ENCODE assay signal across 17 mouse cellular contexts in the genomic region with DNA sequence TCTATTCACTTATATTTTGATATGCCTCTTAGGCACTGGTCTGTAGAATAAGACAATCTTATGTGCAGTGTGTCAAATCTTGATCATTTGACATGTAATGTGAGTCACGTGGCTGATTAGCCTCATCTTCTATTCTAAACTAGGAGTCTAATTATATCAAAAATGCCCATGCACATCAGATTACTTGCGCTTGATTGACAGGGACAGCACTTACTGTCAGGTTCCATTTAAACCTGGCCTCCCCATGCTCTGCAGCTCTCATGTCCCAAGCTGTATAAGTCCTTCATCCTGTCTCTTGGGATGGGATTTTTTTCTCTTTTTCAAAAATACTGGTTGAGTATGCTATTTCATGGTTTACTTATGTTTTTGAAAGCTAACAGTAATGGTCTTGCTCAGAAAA.
"Had no signal": no experiment of that assay in that cellular context is flagged by ENCODE, and none has a peak within 500 bp of the region (broad histone marks: within the 10 kb centered on the region; RNA-seq: fewer than 3 reads in every experiment).

No protein-coding gene starts in this region.

- H3K9ac ChIP-seq: kidney, embryonic 15.5 days; liver, embryonic 13.5 days; neural tube, embryonic 12.5 days; neural tube, embryonic 15.5 days had no signal

- H3K9me3 ChIP-seq: kidney, embryonic 15.5 days; liver, embryonic 13.5 days; neural tube, embryonic 12.5 days; neural tube, embryonic 15.5 days had no signal

- H3K27me3 ChIP-seq: kidney, embryonic 15.5 days; liver, embryonic 13.5 days; neural tube, embryonic 12.5 days; neural tube, embryonic 15.5 days had no signal

- H3K4me3 ChIP-seq: kidney, embryonic 15.5 days; left cerebral cortex, adult 2 months; liver, embryonic 13.5 days; neural tube, embryonic 12.5 days; neural tube, embryonic 15.5 days had no signal

- H3K4me1 ChIP-seq: kidney, embryonic 15.5 days; liver, embryonic 13.5 days; neural tube, embryonic 12.5 days had no signal

- H3K27ac ChIP-seq: kidney, embryonic 15.5 days; left cerebral cortex, adult 2 months; liver, embryonic 13.5 days; neural tube, embryonic 12.5 days; neural tube, embryonic 15.5 days; stomach, postnatal 0 days had no signal

- H3K4me2 ChIP-seq: kidney, embryonic 15.5 days; liver, embryonic 13.5 days; neural tube, embryonic 12.5 days; neural tube, embryonic 15.5 days had no signal

- DNase-seq: kidney, adult 11 months; kidney, adult 8-10 months; kidney, postnatal 10 days; kidney, postnatal 36 days; layer of hippocampus, postnatal 36 days; liver, embryonic 13.5 days; lung, adult 2 months; lung, postnatal 14 days; lung, postnatal 4 days; right cerebral cortex, postnatal 4 days; thymus, adult 2 months; thymus, postnatal 25 days had no signal

- H3K36me3 ChIP-seq: kidney, embryonic 15.5 days; liver, embryonic 13.5 days; neural tube, embryonic 12.5 days; neural tube, embryonic 15.5 days had no signal
